Mouse (Mus musculus) heart, postnatal 25 days (tissue): ENCODE data around the gene Rbm46. TPM values are rescaled to one million over a fixed set of nuclear protein-coding genes. Genes with fewer than 3 reads are reported as not detected.

Experiments
- DNase-seq: peaks from one replicate; pipeline ENCODE4 v3.0.0; 2022; ENCODE audit warnings: low spot score
- intact Hi-C: fragments of 180-260 bp; cut with DNase I; formaldehyde crosslinking; loops from one replicate; pipeline ENCODE4 v1.15.1; 2025
- total RNA-seq, 2 experiments: library from RNA; stranded (reverse); gene quantifications; 2 replicates each; pipeline ENCODE4 v1.2.3; 2021

The Rbm46 gene
- under 1 TPM; 0.18 to 0.28 TPM for total RNA-seq

DNA sequence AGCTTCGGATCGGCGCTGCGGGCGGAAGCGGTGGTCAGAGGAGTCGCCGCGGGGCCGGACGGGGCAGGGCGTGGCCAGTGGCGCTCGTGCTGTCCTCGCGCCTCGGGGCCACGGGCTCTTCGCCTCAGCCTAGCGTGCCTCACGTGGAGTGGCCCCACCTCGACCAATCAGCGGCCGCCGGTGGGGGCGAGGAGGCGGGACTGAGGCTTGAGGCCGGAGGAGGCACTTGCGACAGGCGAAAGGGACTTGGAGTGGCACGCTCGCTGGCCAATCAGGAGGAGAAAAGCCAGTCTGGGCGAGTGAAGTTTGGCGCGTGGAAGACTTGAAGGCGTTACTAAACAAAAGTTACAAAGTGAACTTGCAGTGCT lies at the start of gene Rbm46:
Gene Rbm46 (minus strand): TSS at position 112 of the 368 bp plus-strand sequence.
- intact Hi-C loops = loop anchor here (2.0 kb wide), 1 partner anchor 176 kb away; no protein-coding TSS in a partner anchor
- DNase-seq = peak; percentile 65

DNA sequence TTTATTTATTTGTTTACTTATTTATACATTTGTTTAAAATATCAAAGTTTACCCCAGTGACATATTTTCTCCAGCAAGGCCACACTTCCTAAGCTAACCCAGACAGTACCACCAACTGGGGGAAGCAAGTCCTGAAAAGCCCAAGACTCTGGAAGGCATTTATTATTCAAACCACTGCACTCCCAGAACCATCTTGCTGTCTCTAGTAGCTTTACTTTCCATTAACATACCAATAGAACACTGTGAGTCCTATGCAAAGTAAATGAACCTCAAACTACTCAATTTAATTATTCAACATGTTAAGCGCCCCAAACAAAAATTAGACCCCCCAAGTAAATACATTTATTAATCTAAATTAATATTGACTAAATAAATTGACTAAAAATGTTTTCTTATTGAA lies 39.3 kb upstream of the Rbm46 start:
- intact Hi-C loops = no loop called here
- no peak for DNase-seq

DNA sequence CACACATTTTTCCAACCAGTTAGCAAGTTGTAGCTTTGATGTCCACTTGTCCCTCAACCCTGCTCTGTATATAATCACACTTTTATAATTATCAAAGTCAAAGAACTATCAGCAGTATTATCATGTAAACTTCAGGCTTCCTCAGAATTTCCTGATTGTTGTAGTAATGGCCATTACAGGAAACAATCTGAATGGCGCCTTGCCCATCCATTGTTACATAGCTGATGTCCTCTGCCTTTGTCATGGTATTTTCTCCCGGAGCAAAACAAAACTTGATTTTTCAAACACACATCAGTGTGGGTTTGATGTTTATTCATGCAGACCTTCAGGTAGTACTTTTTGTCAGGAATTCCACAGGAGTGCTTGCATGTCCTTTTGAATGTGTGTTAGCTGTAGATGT lies 32.4 kb upstream of the Rbm46 start:
- intact Hi-C loops = no loop called here
- DNase-seq = no peak

DNA sequence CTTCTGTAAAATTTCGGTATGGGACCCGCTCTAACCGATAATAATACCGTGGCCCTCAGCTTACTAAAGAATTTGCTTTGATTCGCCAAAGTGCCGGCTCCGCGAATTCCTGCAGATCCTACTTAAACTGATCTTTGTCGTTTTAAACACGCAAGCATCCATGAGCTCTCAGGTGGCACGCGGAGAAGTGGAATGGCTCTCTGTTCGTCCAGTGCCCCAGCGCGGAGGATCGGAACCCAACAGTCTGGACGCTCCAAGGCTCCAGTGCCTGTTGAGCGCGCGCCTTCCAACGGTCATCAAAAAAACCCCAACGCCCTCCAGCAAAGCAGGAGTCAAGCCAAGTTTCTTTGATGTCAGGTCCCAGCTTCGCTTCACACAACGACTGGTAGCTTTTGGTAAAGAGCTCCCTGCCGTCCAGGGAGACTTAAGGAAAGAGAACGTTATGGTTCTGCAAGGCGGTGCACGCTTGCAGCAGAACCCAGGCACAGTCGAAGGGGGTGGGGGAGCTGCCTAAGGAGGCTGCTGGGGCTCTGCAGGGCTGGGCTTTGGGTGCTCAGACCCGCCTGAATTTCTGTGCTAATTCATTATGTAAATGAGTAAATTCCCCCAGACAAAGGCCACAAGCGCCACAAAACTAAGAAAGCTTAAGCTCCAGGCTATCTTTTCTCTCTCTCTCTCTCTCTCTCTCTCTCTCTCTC lies 28.1 kb upstream of the Rbm46 start:
- DNase-seq = no peak
- intact Hi-C loops = no loop called here

DNA sequence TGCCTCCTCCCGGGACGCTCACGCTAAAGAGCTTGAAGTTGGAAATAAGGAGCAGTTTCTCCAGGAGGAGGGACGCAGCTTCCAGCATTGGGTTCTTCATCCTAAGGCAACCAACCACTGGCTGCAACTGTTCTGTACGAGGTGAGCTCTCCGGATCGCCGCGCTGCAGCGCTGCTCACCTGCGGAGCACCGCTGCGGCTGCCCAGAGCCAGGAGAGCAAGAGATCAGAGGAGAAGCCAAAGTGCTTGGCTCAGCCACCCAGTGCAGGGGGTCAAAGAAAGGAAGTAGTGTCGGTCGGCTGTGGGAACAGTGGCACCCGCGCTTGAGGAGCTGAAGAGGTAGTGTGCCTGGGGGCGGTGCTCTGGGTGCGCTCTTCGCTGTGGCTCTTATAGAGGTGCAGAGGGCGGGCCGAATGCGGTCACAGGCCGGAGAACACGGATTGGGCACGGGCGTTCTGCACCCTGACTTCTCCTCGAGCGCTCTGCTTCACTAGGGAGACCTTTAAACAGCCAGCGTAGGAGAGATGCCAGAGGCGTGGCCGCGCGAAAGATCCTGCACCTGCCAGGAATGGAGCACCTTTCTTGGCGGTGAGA lies 27.4 kb upstream of the Rbm46 start, which contains the start of gene Lrat:
Gene Lrat (minus strand): TSS at position 361 of the 593 bp plus-strand sequence.
- intact Hi-C loops = no loop called here
- no peak for DNase-seq

DNA sequence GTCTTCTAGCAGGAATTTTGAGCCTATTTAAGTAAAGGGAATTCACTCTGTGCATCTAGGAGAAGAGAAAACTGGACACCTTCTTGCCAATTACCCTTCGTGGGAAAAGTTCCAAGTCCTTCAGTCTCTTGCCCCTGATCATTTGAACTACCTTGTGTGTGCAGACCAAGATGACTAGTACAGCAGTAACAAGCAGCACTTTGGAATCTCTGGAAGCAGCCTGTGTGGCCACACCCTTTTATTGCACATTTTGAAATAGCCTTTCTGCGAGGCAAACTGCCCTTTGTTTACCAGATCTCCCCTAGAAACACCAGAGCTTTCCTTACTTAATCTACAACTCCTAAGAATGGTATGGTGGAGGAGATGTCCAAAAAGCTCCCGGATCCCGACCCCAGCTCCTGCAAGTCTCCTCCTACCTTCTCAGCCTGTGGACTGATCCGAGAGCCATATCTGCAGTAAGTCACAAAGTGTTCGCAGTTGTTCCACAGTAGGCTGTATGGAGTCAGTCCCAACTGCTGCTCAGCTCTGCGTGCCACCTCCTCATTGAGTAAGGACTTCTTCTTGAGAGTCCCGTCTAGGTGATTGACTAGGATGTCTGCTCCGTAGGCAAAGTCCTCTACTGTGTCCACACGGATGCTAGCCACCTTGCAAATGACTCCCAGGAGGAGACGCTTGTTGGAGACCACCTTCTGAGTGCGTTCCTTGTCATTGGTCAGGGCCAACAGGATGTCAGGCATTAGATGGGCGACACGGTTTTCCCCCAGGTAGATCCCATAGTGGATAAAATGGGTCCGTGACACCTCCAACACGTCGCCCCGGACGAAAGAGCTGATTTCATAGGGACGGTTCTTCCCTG lies 26.7 kb upstream of the Rbm46 start:
- DNase-seq = no peak
- intact Hi-C loops = no loop called here

DNA sequence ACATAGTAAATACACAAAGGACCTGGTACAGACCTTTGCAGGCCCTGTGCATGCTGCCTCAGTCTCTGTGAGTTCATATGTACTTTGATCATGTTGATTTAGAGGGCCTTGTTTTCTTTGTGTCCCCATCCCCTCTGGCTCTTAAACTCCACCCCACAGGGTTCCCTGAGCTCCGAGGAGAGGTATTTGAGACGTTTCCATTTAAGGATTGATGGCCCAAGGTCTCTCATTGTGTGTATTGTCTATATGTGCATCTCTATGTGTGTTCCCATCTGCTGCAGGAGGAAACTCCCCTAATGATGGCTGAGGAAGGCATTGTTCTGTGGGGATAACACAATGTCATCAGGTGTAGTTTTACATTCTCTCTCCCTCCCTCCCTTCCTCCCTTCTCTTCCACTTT lies 12.6 kb upstream of the Rbm46 start:
- DNase-seq = no peak
- intact Hi-C loops = no loop called here

DNA sequence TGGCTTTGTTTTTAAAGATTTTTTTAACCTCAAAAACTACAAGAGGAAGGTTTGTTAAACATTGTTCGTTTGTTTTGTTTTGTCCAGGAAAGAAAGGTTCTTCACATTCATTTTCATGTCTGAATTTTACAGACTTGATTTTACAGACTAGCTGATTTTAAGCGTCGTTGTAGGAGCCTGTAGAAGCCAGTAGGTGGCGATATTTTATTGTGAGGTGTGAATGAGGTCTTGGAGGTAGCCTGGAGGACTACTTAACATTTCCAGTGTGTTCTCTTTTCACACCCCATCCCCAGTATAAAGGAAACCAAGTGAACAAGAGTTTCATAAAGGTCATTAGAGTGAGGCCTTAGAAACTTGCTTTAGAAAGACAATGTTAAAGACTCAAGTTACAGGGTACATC lies 975 bp upstream of the Rbm46 start:
- intact Hi-C loops = loop anchor here (1.0 to 2.0 kb wide), 2 partner anchors 118 to 176 kb away; no protein-coding TSS in a partner anchor
- no peak for DNase-seq

DNA sequence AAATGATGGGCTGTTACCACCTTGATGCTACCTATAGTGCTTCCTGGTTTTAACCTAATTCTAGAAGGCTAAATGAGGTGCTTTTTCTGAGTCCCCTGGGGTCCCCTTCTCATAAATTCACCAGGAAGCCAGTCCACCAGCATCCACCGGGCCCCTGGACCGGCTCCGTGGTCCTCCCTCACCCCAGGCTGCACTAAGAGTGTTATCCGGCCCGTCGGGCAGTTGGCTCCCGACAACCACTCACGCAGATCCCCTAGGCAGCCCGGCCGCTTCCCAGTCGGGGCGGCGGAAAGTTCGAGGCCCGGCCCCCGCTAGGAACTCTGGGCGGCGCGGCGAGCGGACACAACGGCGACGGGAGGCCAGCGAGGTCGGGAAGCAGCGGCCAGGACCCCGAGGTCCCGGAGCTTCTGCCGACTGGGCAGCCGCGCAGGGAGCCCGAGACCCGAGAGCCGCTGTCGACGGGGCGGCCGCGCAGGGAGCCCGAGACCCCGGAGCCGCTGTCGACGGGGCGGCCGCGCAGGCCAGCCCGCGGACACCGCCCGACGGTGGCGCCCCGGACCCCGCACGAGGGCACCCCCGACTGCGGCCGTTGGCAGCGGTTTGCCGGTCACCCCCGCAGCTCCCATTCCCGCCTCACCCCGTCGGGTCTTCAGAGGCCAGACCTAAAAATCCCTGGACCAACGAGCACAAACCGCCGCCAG lies 462 bp downstream of the Rbm46 start:
- DNase-seq = no peak
- intact Hi-C loops = loop anchor here (2.0 kb wide), 1 partner anchor 177 kb away; no protein-coding TSS in a partner anchor

DNA sequence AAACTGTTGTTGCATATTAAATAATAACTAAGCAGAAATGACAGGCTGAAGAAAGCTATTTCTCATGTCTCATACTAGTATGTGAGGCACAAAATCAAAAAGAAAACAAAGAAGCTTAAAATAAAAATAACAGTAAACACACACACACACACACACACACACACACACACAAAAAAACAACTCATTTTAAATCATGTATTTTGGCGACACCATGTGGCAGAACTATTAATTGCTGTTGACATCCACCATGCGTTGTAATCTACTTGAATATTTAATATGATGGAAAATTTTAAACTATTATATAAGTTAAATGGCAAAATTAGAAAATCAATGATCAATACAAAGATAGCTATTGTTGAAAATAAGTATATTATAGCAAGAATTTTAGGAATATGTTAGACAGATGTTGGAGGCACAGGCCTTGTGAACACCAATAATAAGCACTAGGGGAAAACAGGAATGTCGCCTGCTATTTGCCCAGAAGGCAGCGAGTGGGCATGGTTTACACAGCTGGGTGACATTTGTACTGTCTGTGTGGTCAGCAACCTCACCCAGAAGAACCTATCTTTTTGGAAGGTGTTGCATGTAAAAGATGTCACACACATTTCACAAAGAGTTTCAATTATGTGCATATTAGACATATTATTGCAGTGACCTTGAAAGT lies 18.7 kb downstream of the Rbm46 start:
- DNase-seq = no peak
- intact Hi-C loops = loop anchor here (2.0 to 5.0 kb wide), 2 partner anchors 493 to 860 kb away; no protein-coding TSS in a partner anchor

DNA sequence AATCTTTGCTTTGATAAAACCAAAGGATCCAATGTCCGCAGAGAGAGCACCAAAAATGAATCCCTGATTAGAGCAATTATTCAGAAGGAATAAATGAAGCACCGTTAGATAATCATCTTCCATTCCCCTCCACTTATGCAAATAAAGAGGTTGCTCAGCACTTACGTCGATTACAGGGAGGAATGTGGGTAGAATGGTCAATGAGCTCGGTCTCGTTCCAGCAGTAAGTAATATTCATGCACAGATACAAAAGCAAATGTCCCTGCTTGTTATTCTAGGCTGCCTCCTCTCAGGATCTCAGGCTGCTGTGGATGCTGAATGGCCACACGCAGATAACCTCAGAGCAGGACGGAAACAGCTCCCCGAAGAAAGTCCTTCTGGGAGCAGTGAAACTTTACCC lies 51.1 kb downstream of the Rbm46 start:
- intact Hi-C loops = no loop called here
- DNase-seq = no peak

DNA sequence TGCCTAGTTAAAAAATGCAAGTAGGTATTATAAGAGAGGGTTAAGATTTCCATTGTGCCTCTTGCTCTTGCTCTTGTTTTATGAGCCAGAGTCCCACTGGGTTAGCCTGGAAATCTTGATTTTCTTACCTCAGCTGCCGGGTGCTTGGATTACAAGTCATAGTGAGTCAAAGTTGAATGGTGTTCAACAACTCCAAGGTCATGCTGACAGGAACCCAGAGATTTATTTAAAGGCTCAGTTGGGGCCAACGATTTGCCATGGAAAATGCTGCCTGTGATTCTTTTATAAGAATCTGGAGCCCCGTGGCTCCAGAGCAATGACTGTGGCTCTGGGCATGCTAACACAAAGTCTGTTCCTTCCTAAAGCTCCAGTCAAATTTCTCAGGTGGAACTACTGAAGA lies 64.4 kb downstream of the Rbm46 start:
- DNase-seq = no peak
- intact Hi-C loops = no loop called here

DNA sequence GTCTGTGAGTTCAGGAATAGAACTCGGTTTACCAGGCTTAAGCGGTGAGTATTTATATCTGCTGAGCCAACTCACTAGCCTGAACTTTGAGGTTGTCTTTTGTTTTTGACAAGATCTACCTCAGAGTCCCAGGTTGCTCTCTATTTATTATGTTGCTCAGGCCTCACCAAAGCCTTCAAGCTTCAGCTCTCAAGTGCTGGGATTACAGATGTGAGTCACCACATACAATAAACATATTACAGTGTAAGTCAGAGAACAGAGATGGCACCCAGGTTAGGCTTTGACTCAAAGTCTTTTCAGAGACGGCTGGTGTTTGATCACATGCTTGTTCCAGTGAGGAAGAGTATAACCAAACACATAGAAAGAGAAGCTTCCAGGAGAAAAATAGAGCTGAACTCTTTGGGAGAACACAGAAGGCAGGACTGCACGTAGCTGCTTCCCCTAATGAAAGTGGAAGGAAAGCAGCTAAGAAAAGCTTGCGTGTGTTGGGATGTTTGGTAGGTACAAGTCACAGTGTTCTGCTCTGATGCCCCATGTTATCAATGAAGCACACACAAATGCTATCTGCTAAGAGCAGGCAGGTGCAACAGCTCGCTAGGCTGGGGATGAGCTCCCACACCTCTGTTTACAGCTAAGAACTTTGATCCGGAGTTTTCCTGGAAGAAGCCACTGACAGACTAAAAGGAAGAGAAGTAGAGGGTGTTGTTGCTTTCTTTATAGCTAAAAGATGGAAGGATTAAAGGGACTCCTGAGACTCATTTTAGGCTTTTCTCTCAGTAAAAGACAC lies 65.8 kb downstream of the Rbm46 start:
- DNase-seq = no peak
- intact Hi-C loops = no loop called here

DNA sequence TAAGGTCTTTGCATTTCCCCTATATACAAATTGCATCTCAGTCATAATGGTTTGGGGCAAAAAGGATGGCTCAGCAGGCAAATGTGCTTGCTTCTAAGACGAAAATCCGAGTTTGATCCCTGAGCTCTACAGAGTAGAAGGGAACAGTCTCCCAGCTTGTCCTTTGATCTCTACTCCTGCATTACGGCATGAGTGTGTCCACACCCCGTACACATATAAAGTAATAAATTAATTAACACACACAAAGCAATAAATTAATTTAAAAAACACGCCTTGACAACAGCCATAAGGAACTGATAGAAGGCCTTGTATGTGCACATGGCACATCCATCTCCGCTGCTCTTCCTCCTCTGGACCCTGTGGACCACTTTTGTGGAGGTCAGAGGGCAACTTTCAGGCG lies 66.5 kb downstream of the Rbm46 start:
- intact Hi-C loops = no loop called here
- DNase-seq = no peak

DNA sequence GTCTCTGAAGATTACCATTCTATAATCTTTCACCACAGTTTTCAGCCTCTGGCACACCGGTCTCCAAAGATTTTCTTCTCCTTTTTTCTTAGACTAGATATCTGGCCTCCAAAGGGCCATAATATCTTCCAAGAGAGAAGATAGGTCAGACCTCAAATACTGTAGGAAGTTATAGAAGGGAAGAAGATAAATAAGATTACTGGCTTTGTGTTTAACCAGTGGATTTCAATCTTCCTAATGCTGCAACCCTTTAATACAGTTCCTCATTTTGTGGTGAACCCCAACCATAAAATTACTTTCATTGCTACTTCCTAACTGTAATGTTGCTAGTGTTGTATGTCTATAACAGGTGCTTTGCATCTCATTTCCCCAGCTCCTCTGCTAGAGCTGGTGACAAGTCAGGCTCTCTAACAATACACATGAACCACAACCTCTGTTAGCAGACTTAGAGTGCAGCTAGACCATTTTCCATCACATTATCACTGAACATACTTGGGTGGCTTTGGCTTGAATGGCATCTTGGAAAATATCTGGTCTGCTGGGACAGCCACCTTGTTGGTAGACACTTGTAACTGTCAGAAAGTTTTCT lies 67.9 kb downstream of the Rbm46 start:
- no peak for DNase-seq
- intact Hi-C loops = no loop called here

DNA sequence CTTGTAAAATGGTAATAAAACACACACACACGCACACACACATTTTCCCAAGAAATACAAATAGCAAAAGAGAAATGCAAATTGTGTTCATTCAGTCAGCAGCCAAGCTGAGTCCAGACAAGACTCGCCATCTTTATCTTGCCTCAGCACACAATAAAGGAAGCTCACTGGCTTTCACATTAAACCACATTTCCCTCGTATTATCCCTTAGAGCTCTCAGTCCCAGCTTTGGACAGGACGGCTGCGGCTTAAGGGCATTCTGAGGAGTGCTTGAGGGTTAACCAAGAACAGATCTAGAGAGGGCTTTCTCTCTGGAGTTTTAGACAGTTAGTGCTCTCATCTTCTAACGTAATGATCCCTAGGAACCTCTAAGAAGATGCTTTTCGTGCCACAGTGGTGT lies 71.0 kb downstream of the Rbm46 start:
- DNase-seq = no peak
- intact Hi-C loops = no loop called here

DNA sequence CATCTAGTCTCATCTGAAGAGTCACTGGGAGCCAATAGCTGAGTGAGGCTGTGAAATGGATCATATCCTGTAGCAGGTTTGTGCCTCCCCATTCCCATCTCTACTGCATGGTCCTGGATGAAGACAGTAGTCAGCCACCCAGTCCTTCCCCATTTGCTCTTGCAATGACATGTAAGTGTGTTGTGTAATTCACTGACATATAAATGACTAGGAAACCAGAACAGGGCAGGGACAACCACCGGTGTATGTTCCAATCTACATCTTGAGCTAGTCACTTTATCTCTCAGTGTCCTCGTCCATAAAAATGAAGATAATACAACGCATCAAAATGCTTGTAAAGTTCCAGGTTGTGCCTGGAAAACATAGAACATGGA lies 75.8 kb downstream of the Rbm46 start:
- DNase-seq = no peak
- intact Hi-C loops = no loop called here

DNA sequence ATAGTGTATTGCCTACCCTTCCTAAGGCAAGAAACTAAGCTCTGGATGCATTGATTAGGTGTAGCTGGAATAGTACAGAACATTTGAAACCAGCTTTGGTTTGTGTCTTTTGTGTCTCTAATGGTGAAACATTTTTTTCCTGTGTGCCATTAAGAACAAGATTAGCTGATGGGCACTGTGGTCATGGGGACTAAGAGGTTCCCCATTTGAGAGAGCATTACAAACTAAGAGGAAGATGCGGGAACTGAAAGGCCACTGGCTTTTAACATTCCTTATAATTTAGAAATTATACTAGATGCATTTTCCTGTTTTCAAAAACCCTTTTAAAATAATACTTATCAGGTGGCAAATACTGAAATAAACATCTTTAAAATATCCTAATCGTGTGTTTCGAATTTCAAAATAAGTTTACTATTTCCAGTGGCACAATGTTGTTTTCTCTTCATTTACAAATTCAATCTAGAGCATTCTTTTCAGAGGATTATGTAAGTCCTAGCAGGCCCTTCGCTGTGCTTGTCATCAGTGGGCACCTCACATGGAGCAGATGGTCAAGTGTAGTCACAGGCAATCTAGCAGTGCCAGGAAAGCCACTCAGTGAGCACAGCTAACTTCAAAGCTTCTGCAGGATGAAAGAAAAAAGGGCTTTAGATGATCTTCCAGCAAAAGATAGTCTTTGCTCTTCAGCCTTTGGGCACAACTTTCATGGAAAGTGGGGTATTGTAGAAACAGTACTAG lies 76.4 kb downstream of the Rbm46 start:
- intact Hi-C loops = no loop called here
- DNase-seq = no peak
